Mouse (Mus musculus): ENCODE results near the gene Ei24.
A peak's percentile ranks its signal among the peaks of the same experiment; 100 is the strongest.

Gene Ei24

GRCm38 (mm10) chr9:36796781-36797555, at the start of gene Ei24:
TSS of gene Ei24 (minus strand) at chr9:36797393.
- peak; percentile 92 for DNase-seq

- no peak for DNase-seq
These were observed 49.2 kb upstream of the Ei24 start for GRCm38 (mm10) chr9:36846346-36846745.

- no peak for DNase-seq
These were observed 36.7 kb upstream of the Ei24 start for GRCm38 (mm10) chr9:36833914-36834313.

- DNase-seq, result no peak
These were observed 36.1 kb upstream of the Ei24 start for GRCm38 (mm10) chr9:36833043-36833881.

GRCm38 (mm10) chr9:36832529-36832928, 35.3 kb upstream of the Ei24 start:
- peak; percentile 26 for DNase-seq

- no peak for DNase-seq
These were observed 34.2 kb upstream of the Ei24 start for GRCm38 (mm10) chr9:36831401-36831800.

- no peak for DNase-seq
These were observed 29.6 kb upstream of the Ei24 start for GRCm38 (mm10) chr9:36826612-36827363.

GRCm38 (mm10) chr9:36822024-36822423, 24.8 kb upstream of the Ei24 start:
- no peak for DNase-seq

- no peak for DNase-seq
These were observed 24.4 kb upstream of the Ei24 start, which contains the start of gene Fez1 for GRCm38 (mm10) chr9:36821644-36822000. TSS of gene Fez1 (plus strand) at chr9:36821864.

GRCm38 (mm10) chr9:36820969-36821643, 23.9 kb upstream of the Ei24 start:
- DNase-seq, result no peak

GRCm38 (mm10) chr9:36818905-36819304, 21.7 kb upstream of the Ei24 start:
- DNase-seq, result no peak

GRCm38 (mm10) chr9:36814486-36814885, 17.3 kb upstream of the Ei24 start:
- DNase-seq, result no peak

GRCm38 (mm10) chr9:36808126-36808785, 11.1 kb upstream of the Ei24 start:
- no peak for DNase-seq

GRCm38 (mm10) chr9:36805256-36805975, 8.2 kb upstream of the Ei24 start:
- DNase-seq, result peak; percentile 6

- no peak for DNase-seq
These were observed 6.7 kb upstream of the Ei24 start for GRCm38 (mm10) chr9:36803926-36804325.

- no peak for DNase-seq
These were observed 6.2 kb upstream of the Ei24 start for GRCm38 (mm10) chr9:36803386-36803785.

GRCm38 (mm10) chr9:36802951-36803350, 5.8 kb upstream of the Ei24 start:
- DNase-seq, result no peak

GRCm38 (mm10) chr9:36801961-36802360, 4.8 kb upstream of the Ei24 start:
- DNase-seq, result no peak

GRCm38 (mm10) chr9:36796224-36796623, 969 bp downstream of the Ei24 start:
- no peak for DNase-seq

- DNase-seq, result no peak
These were observed 1.6 kb downstream of the Ei24 start for GRCm38 (mm10) chr9:36795556-36795955.

- no peak for DNase-seq
These were observed 2.7 kb downstream of the Ei24 start for GRCm38 (mm10) chr9:36794487-36794886.

Measured in kidney, adult 11 months (tissue).